Mouse (Mus musculus): ENCODE results near the gene Exd2. TPM values are rescaled to one million over a fixed set of nuclear protein-coding genes. Genes with fewer than 3 reads are reported as not detected.
A peak's percentile ranks its signal among the peaks of the same experiment; 100 is the strongest.

Gene Exd2
- polyA plus RNA-seq (2014; fragmentation: Nextera tagmentation; extraction: Ambion mirVana): 49.5 and 51.7 TPM in 2 replicates

DNA sequence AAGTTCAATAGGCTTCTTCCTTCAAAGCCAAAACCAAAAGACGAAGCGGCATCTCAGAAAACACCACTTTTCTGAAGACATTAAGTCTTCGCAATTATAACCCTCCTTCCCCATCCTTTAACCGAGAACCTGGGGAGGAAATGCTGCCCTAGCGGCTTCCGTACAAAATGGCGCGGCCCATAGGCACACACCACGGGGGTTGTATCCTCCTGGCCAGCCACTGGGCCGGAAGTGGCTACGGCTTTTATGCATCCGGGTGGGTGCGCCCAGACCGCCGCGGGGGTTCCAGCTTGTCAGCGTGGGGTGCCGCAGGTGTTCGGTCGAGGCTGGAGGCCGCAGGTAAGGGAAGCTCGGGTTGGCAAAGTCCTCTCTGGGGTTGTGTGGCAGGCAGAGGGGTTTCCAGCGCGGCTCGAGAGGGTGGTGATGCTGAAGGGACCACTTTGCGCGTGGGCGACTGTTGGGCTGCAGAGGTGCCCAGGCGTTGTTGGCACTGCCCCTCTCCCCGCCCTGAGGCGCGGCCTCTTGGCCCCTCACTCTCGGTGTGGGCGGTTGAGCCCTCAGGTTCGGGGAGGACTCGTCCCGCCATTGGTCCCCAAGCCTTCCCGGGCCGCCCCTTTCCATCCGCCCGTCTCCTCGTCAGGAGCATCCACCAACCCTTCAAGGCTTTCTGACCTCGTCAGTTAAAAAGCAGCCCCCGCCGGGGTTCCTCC, at the start of gene Exd2:
Exd2 (plus strand) TSS at position 154 of the 710 bp plus-strand sequence.
- peak within 1 kb of the TSS; percentile 88 for H3K9ac ChIP-seq (ENCODE audit: low read length)
- H3K4me3 ChIP-seq (ENCODE audit: low read depth, low read length): peak within 1 kb of the TSS; percentile 90
- peak within 1 kb of the TSS; percentile 14; the same call in 1 of the 2 replicates for H3K27ac ChIP-seq (ENCODE audit: low read depth, low read length)
- DNase-seq (ENCODE audit: low spot score): peak; percentile 91
- 0% methylated on average over 45 of the region's 45 CpGs for WGBS
- ATAC-seq (replicated peaks; ENCODE audit: low FRiP score): peak; percentile 96
- H3K4me1 ChIP-seq (replicated peaks; ENCODE audit: control insufficient read depth, insufficient read depth, low read length): no peaks in the 10 kb centered on the region
- no peaks in the 10 kb centered on the region for H3K9me3 ChIP-seq (ENCODE audit: control insufficient read depth, low read length)
- peak within 1 kb of the TSS; percentile 87 for H3K4me2 ChIP-seq (ENCODE audit: low read depth, low read length, severe bottlenecking)
- no peaks in the 10 kb centered on the region for H3K36me3 ChIP-seq (ENCODE audit: control insufficient read depth, insufficient read depth, low read length)
- H3K27me3 ChIP-seq (ENCODE audit: control insufficient read depth, insufficient read depth, low read length): no peaks in the 10 kb centered on the region

DNA sequence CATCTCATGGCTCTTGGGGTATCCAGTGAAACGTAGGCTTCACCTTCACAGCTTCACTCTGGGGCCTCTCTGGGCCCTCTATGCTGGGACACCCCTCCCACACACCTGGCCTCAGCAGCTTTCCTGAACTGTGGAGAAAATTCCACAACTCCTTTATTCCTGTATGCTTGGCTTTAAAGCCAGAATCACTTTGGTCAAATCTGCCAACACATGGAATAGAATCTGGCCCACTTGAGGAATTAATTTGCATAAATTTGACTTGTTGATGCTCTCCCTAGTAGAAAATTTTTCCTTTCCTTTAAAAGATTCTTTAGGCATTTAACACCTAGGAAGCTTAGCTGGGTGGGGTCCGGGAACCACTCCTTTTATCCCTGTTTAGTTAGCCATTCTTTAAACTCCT, 47.8 kb upstream of the Exd2 start:
- WGBS: 95% methylated on average over 2 of the region's 2 CpGs
- no peaks in the 10 kb centered on the region for H3K4me1 ChIP-seq (replicated peaks; ENCODE audit: control insufficient read depth, insufficient read depth, low read length)
- no peak for DNase-seq (ENCODE audit: low spot score)
- no peaks in the 10 kb centered on the region; the same call in 1 of the 2 replicates for H3K9me3 ChIP-seq (ENCODE audit: control insufficient read depth, low read length)
- H3K4me2 ChIP-seq (ENCODE audit: low read depth, low read length, severe bottlenecking): no peak overlapping the region
- H3K27ac ChIP-seq (ENCODE audit: low read depth, low read length): no peak overlapping the region
- no peaks in the 10 kb centered on the region for H3K36me3 ChIP-seq (ENCODE audit: control insufficient read depth, insufficient read depth, low read length)
- H3K9ac ChIP-seq (ENCODE audit: low read length): no peak overlapping the region
- H3K27me3 ChIP-seq (ENCODE audit: control insufficient read depth, insufficient read depth, low read length): no peaks in the 10 kb centered on the region
- no peak for ATAC-seq (replicated peaks; ENCODE audit: low FRiP score)
- no peak overlapping the region for H3K4me3 ChIP-seq (ENCODE audit: low read depth, low read length)

DNA sequence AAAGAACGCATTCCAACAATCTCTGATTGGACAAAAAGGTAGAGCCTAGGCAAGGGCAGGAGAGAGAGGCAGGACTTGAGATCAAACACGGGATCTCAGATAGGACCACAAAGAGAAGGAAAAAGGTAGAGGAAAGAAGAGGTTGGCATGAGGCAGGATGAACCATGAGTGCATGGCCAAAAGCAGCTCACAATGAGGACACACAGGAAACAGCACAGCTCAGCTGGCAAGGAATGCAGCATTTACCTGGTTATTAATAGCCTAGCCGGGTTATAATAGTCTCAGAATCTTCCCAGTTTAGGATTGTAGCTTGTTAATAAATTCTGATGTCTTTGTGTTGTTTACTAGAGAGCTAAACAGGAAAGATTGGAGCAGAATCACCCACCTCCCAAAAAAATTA, 35.2 kb upstream of the Exd2 start:
- no peak for DNase-seq (ENCODE audit: low spot score)
- Histone ChIP-seq H3K27ac (ENCODE audit: low read depth, low read length) (no peak overlapping the region), H3K4me2 (ENCODE audit: low read depth, low read length, severe bottlenecking) (no peak overlapping the region), H3K27me3 (ENCODE audit: control insufficient read depth, insufficient read depth, low read length) (no peaks in the 10 kb centered on the region), H3K9me3 (ENCODE audit: control insufficient read depth, low read length) (no peaks in the 10 kb centered on the region), H3K36me3 (ENCODE audit: control insufficient read depth, insufficient read depth, low read length) (no peaks in the 10 kb centered on the region; the same call in 1 of the 2 replicates), H3K9ac (ENCODE audit: low read length) (no peak overlapping the region), H3K4me3 (ENCODE audit: low read depth, low read length) (no peak overlapping the region), H3K4me1 (replicated peaks; ENCODE audit: control insufficient read depth, insufficient read depth, low read length) (no peaks in the 10 kb centered on the region)
- WGBS: 84% methylated on average over 3 of the region's 3 CpGs
- no peak for ATAC-seq (replicated peaks; ENCODE audit: low FRiP score)

DNA sequence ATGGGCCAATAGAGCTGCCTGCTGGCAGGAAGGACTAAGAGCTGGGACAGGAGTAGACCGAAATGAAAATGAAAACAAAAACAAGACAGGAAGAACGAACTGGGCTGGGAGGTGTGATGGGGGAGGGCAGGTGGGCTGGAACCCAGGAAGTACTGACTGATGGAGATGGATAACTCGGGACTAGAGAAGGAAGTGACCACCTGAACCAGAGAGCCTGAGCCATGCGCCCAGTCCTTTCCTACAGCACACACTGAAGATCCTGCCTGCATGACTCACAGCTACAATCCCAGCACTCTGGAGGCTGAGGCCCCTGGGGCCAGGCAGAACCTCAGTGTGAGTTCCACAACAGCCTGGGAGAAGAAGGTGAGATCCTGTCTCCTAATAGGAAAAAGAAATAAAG, 29.6 kb upstream of the Exd2 start:
- H3K9me3 ChIP-seq (ENCODE audit: control insufficient read depth, low read length): no peaks in the 10 kb centered on the region
- no peaks in the 10 kb centered on the region for H3K27me3 ChIP-seq (ENCODE audit: control insufficient read depth, insufficient read depth, low read length)
- no peak overlapping the region for H3K9ac ChIP-seq (ENCODE audit: low read length)
- DNase-seq (ENCODE audit: low spot score) (no peak), ATAC-seq (replicated peaks; ENCODE audit: low FRiP score) (no peak)
- no peak overlapping the region for H3K4me2 ChIP-seq (ENCODE audit: low read depth, low read length, severe bottlenecking)
- H3K36me3 ChIP-seq (ENCODE audit: control insufficient read depth, insufficient read depth, low read length): no peaks in the 10 kb centered on the region
- H3K4me3 ChIP-seq (ENCODE audit: low read depth, low read length): no peak overlapping the region
- no peak overlapping the region for H3K27ac ChIP-seq (ENCODE audit: low read depth, low read length)
- WGBS: 78% methylated on average over 4 of the region's 4 CpGs
- peaks cover 3% of the 10 kb centered on the region; the same call in 1 of the 2 replicates for H3K4me1 ChIP-seq (replicated peaks; ENCODE audit: control insufficient read depth, insufficient read depth, low read length)

DNA sequence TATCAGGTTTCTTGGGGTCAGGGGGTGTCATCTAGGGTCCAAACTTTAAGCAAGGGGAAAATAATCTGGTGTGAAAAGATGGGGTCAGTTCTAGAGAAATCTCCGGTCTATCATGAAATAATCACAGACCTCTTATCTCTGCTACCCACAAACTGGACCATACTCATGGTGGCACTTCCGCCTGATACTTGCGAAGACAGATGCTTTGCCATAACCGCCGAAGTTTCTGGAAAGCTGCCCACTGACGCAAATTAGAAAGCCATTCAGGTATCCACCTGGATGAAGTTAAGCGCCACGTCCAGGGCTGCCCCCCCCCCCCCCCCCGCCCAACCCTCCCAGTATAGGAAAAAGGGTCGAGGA, 28.3 kb upstream of the Exd2 start:
- WGBS: 9% methylated on average over 9 of the region's 10 CpGs
- DNase-seq (ENCODE audit: low spot score): no peak

DNA sequence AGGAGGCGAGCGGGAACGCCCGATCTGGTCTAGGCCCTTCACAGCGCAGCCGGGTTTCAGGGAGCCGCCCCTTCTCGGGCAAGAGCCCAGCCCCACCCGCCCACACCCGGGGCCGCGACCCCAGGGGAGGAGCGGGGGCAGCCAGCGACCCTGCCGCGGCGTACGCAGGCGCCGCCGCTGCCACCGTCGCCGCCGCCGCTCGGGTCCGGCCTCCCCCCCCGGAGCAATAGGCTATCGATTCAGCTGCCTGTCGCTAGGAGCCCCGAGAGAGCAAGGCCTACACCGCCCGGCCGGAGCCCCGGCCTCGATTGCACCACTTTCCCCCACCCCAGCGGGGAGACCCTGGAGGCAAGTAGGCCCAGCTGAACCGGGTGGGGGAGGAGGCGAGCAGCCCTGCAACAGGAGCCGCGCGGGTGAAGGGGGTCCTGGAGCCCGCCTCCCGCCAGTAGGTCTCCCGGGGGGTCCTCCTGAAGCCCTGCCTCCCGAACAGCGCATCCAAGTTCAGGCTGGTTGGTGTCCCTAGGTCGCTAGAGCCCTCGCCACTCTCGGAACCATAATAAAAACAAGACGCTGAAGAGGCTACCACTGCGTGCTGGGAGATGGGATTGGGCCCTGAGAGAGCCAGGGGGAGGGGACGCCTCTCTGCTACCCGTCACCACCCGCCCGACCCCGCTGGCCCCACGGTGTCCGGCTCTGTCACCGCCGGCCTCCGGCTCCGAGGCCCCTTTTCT, 27.8 kb upstream of the Exd2 start:
- H3K4me3 ChIP-seq (ENCODE audit: low read depth, low read length): peak overlapping the region; percentile 91
- ATAC-seq (replicated peaks; ENCODE audit: low FRiP score) (peak; percentile 78), DNase-seq (ENCODE audit: low spot score) (peak; percentile 92)
- peak overlapping the region; percentile 94 for H3K27ac ChIP-seq (ENCODE audit: low read depth, low read length)
- H3K9ac ChIP-seq (ENCODE audit: low read length): peak overlapping the region; percentile 88
- H3K4me2 ChIP-seq (ENCODE audit: low read depth, low read length, severe bottlenecking): peak overlapping the region; percentile 69
- peaks cover 3% of the 10 kb centered on the region; the same call in 1 of the 2 replicates for H3K4me1 ChIP-seq (replicated peaks; ENCODE audit: control insufficient read depth, insufficient read depth, low read length)
- no peaks in the 10 kb centered on the region for H3K9me3 ChIP-seq (ENCODE audit: control insufficient read depth, low read length)
- under 1% methylated on average over 58 of the region's 64 CpGs for WGBS
- H3K36me3 ChIP-seq (ENCODE audit: control insufficient read depth, insufficient read depth, low read length): no peaks in the 10 kb centered on the region
- H3K27me3 ChIP-seq (ENCODE audit: control insufficient read depth, insufficient read depth, low read length): no peaks in the 10 kb centered on the region

More for the DNA sequence above, 28.3 kb upstream of the Exd2 start:
- Histone ChIP-seq H3K36me3 (ENCODE audit: control insufficient read depth, insufficient read depth, low read length) (no peaks in the 10 kb centered on the region), H3K4me2 (ENCODE audit: low read depth, low read length, severe bottlenecking) (peak overlapping the region; percentile 69), H3K9me3 (ENCODE audit: control insufficient read depth, low read length) (no peaks in the 10 kb centered on the region), H3K4me1 (replicated peaks; ENCODE audit: control insufficient read depth, insufficient read depth, low read length) (peaks cover 3% of the 10 kb centered on the region; the same call in 1 of the 2 replicates), H3K9ac (ENCODE audit: low read length) (peak overlapping the region; percentile 88), H3K27me3 (ENCODE audit: control insufficient read depth, insufficient read depth, low read length) (no peaks in the 10 kb centered on the region), H3K27ac (ENCODE audit: low read depth, low read length) (peak overlapping the region; percentile 94), H3K4me3 (ENCODE audit: low read depth, low read length) (peak overlapping the region; percentile 91)
- ATAC-seq (replicated peaks; ENCODE audit: low FRiP score): no peak

DNA sequence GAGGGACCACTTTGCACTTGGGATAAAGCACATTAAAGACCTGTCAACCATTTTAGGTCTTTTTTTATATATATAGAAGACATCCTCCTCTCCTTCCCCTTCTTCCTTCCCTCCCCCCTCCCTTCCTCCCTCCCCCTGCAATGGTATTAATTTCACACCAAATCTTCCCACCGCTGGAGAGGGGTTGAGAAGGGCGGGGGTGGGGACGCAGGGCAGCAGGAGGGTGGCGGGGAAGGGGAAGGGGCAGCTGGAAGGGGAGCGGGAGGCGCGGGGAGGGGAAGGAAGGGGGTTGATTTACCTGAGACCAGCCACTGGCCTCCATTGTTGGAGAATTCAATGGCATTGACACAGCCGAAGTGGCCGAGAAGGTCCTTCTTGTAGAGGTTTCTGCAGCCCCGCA, 27.0 kb upstream of the Exd2 start:
- Histone ChIP-seq H3K27me3 (ENCODE audit: control insufficient read depth, insufficient read depth, low read length) (no peaks in the 10 kb centered on the region), H3K4me3 (ENCODE audit: low read depth, low read length) (peak overlapping the region; percentile 91), H3K9ac (ENCODE audit: low read length) (peak overlapping the region; percentile 88), H3K9me3 (ENCODE audit: control insufficient read depth, low read length) (no peaks in the 10 kb centered on the region), H3K27ac (ENCODE audit: low read depth, low read length) (peak overlapping the region; percentile 94), H3K36me3 (ENCODE audit: control insufficient read depth, insufficient read depth, low read length) (no peaks in the 10 kb centered on the region), H3K4me2 (ENCODE audit: low read depth, low read length, severe bottlenecking) (peak overlapping the region; percentile 69), H3K4me1 (replicated peaks; ENCODE audit: control insufficient read depth, insufficient read depth, low read length) (peaks cover 3% of the 10 kb centered on the region; the same call in 1 of the 2 replicates)
- peak; percentile 22; the same call in 1 of the 2 replicates for ATAC-seq (replicated peaks; ENCODE audit: low FRiP score)
- peak; percentile 72 for DNase-seq (ENCODE audit: low spot score)
- 2% methylated on average over 9 of the region's 10 CpGs for WGBS

DNA sequence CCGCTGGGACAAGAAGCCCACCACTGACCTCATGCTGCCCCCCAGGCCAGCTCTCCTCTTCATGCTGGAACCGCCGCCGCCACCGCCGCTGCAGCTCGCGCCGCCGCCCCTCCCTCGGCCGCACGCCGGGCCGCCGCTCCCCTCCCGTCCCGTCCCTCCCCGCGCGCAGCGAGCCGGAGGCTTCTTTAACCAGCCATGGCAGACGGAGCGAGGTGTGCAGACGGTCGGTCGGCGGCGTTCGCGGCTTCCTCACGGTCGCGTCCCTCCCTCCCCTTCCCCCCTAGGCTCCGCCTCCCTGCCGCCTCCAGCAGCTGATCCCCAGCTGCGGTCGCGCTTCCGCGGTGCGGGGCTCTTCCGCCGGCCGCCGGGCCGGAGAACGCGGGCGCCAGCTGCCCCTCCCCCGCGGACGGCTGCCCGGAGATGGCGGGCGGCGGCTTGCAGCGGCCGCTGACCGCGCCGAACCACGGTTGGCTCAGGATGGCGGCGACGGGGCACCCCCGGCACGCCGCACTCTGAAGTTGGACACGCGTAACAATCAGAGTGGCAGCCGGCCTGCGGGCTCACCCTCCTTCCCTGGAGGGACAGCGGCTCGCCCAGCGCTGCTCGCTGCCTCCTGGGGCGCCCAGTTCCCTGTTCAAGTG, 26.4 kb upstream of the Exd2 start, which contains the start of gene Dcaf5:
Dcaf5 (minus strand) TSS at position 266 of the 641 bp plus-strand sequence.
- H3K4me2 ChIP-seq (ENCODE audit: low read depth, low read length, severe bottlenecking): peak within 1 kb of the TSS; percentile 69
- H3K27ac ChIP-seq (ENCODE audit: low read depth, low read length): peak within 1 kb of the TSS; percentile 94
- ATAC-seq (replicated peaks; ENCODE audit: low FRiP score) (peak; percentile 79), DNase-seq (ENCODE audit: low spot score) (peak; percentile 90)
- no peaks in the 10 kb centered on the region for H3K36me3 ChIP-seq (ENCODE audit: control insufficient read depth, insufficient read depth, low read length)
- H3K9ac ChIP-seq (ENCODE audit: low read length): peak within 1 kb of the TSS; percentile 88
- peaks cover 3% of the 10 kb centered on the region; the same call in 1 of the 2 replicates for H3K4me1 ChIP-seq (replicated peaks; ENCODE audit: control insufficient read depth, insufficient read depth, low read length)
- no peaks in the 10 kb centered on the region for H3K27me3 ChIP-seq (ENCODE audit: control insufficient read depth, insufficient read depth, low read length)
- no peaks in the 10 kb centered on the region for H3K9me3 ChIP-seq (ENCODE audit: control insufficient read depth, low read length)
- peak within 1 kb of the TSS; percentile 91 for H3K4me3 ChIP-seq (ENCODE audit: low read depth, low read length)
- WGBS: under 1% methylated on average over 51 of the region's 79 CpGs

Measured in forebrain, embryonic 11.5 days (tissue).